Mouse (Mus musculus) MEL (cell line): Measurements from ENCODE around the gene Cd248. TPM values are rescaled to one million over a fixed set of nuclear protein-coding genes. Genes with fewer than 3 reads are reported as not detected.

Experiments used
- DNase-seq: peaks from one replicate; pipeline ENCODE4 v3.0.0; 2011; ENCODE audit warnings: low read depth, low spot score
- H3K27ac ChIP-seq: 2 replicates; pipeline ENCODE4 v1.5.1; 2012; ENCODE audit warnings: low read depth, mild to moderate bottlenecking, control low read depth, low read length, moderate library complexity; ENCODE audit not compliant: control insufficient read depth
- H3K27me3 ChIP-seq, 2 experiments: fragments of 150-350 bp in 1 of 2; sonication (generic) in 1 of 2; 2 replicates each; pipeline ENCODE4 v1.6.1; 2012; ENCODE audit warnings: low read length in 2 of 2, mild to moderate bottlenecking in 2 of 2, improper control_type of control experiment in 1 of 2, moderate library complexity in 1 of 2; ENCODE audit not compliant: insufficient read depth in 2 of 2, control insufficient read depth in 1 of 2
- H3K36me3 ChIP-seq, 2 experiments: 2 replicates each; pipeline ENCODE4 v1.6.1; 2012 to 2014; ENCODE audit warnings: low read length in 2 of 2, improper control_type of control experiment in 1 of 2, inconsistent platforms in 1 of 2, mild to moderate bottlenecking in 1 of 2; ENCODE audit not compliant: insufficient read depth in 2 of 2, control insufficient read depth in 1 of 2
- H3K4me1 ChIP-seq, 2 experiments: fragments of 150-350 bp in 1 of 2; sonication (generic) in 1 of 2; 2 replicates each; pipeline ENCODE4 v1.6.1; 2012; ENCODE audit warnings: low read length in 2 of 2, improper control_type of control experiment in 1 of 2, mild to moderate bottlenecking in 1 of 2; ENCODE audit not compliant: insufficient read depth in 2 of 2, control insufficient read depth in 1 of 2
- H3K4me3 ChIP-seq, 2 experiments: fragments of 150-350 bp in 1 of 2; sonication (generic) in 1 of 2; 2 replicates each; pipeline ENCODE4 v1.5.1; 2012; ENCODE audit warnings: low read depth in 2 of 2, low read length in 2 of 2, mild to moderate bottlenecking in 2 of 2, moderate library complexity in 2 of 2, control low read depth in 1 of 2, improper control_type of control experiment in 1 of 2; ENCODE audit not compliant: control insufficient read depth in 1 of 2, insufficient read depth in 1 of 2
- H3K79me2 ChIP-seq: 2 replicates; pipeline ENCODE4 v1.6.1; 2012; ENCODE audit warnings: mild to moderate bottlenecking, low read length, moderate library complexity; ENCODE audit not compliant: control insufficient read depth, poor library complexity, insufficient read depth
- H3K9ac ChIP-seq: 2 replicates; pipeline ENCODE4 v1.6.1; 2012; ENCODE audit warnings: low read depth, mild to moderate bottlenecking, control low read depth, low read length, moderate library complexity; ENCODE audit not compliant: control insufficient read depth, poor library complexity, severe bottlenecking
- H3K9me3 ChIP-seq: fragments of 150-350 bp; sonication (generic); replicated peaks from 2 replicates; pipeline ENCODE4 v1.6.1; 2012; ENCODE audit warnings: mild to moderate bottlenecking, low read length, improper control_type of control experiment, moderate library complexity; ENCODE audit not compliant: insufficient read depth
- BHLHE40 ChIP-seq: IDR thresholded peaks from 2 replicates; pipeline ENCODE4 v1.6.1; 2012; ENCODE audit warnings: low read depth, mild to moderate bottlenecking, inconsistent platforms, low read length, improper control_type of control experiment, borderline replicate concordance
- CHD1 ChIP-seq: IDR thresholded peaks from 2 replicates; pipeline ENCODE4 v1.6.1; 2012; ENCODE audit warnings: low read depth, mild to moderate bottlenecking, inconsistent platforms, low read length, improper control_type of control experiment
- CHD2 ChIP-seq: IDR thresholded peaks from 2 replicates; pipeline ENCODE4 v1.6.1; 2011; ENCODE audit warnings: low read length, improper control_type of control experiment
- CTCF ChIP-seq, 3 experiments: IDR thresholded peaks in 2 of 3; conservative IDR thresholded peaks in 1 of 3; 2 replicates each; pipeline ENCODE4 v1.5.1; 2011 to 2012; ENCODE audit warnings: low read length in 3 of 3, low read depth in 2 of 3, mild to moderate bottlenecking in 2 of 3, improper control_type of control experiment in 1 of 3, inconsistent platforms in 1 of 3, mixed read lengths in 1 of 3, moderate library complexity in 1 of 3; ENCODE audit not compliant: control insufficient read depth in 1 of 3, insufficient read depth in 1 of 3, poor library complexity in 1 of 3, severe bottlenecking in 1 of 3
- E2F4 ChIP-seq: IDR thresholded peaks from 2 replicates; pipeline ENCODE4 v1.6.1; 2011; ENCODE audit warnings: low read depth, low read length, improper control_type of control experiment, borderline replicate concordance
- EP300 ChIP-seq, 2 experiments: IDR thresholded peaks; 2 replicates each; pipeline ENCODE4 v1.6.1; 2011; ENCODE audit warnings: improper control_type of control experiment in 2 of 2, low read length in 2 of 2, low read depth in 1 of 2, mild to moderate bottlenecking in 1 of 2
- ETS1 ChIP-seq: IDR thresholded peaks from 2 replicates; pipeline ENCODE4 v1.6.1; 2012; ENCODE audit warnings: low read depth, mild to moderate bottlenecking, inconsistent platforms, low read length, improper control_type of control experiment, moderate library complexity
- GABPA ChIP-seq: IDR thresholded peaks from 2 replicates; pipeline ENCODE4 v1.6.1; 2012; ENCODE audit warnings: low read depth, mild to moderate bottlenecking, inconsistent platforms, low read length, improper control_type of control experiment, moderate library complexity
- GATA1 ChIP-seq: IDR thresholded peaks from 2 replicates; pipeline ENCODE4 v1.6.1; 2011; ENCODE audit warnings: low read depth, low read length, improper control_type of control experiment
- HCFC1 ChIP-seq: IDR thresholded peaks from 2 replicates; pipeline ENCODE4 v1.6.1; 2012; ENCODE audit warnings: low read depth, mild to moderate bottlenecking, inconsistent platforms, low read length, improper control_type of control experiment, moderate library complexity
- JUND ChIP-seq: IDR thresholded peaks from 2 replicates; pipeline ENCODE4 v1.6.1; 2011; ENCODE audit warnings: low read depth, mild to moderate bottlenecking, improper control_type of control experiment, low read length
- KAT2A ChIP-seq: conservative IDR thresholded peaks from 2 replicates; pipeline ENCODE4 v1.6.1; 2012; ENCODE audit warnings: low read depth, low read length, improper control_type of control experiment, inconsistent platforms
- MAFK ChIP-seq: IDR thresholded peaks from 2 replicates; pipeline ENCODE4 v1.6.1; 2011; ENCODE audit warnings: low read depth, mild to moderate bottlenecking, low read length, improper control_type of control experiment, borderline replicate concordance
- MYB ChIP-seq: IDR thresholded peaks from 2 replicates; pipeline ENCODE4 v1.6.1; 2011; ENCODE audit warnings: mild to moderate bottlenecking, low read depth, low read length, improper control_type of control experiment
- NELFE ChIP-seq: IDR thresholded peaks from 2 replicates; pipeline ENCODE4 v1.6.1; 2011; ENCODE audit warnings: low read depth, low read length, improper control_type of control experiment
- NRF1 ChIP-seq: IDR thresholded peaks from 2 replicates; pipeline ENCODE4 v1.6.1; 2014; ENCODE audit warnings: low read depth, mild to moderate bottlenecking, inconsistent platforms, low read length, improper control_type of control experiment, moderate library complexity; ENCODE audit not compliant: poor library complexity, insufficient read depth, severe bottlenecking
- POLR2A ChIP-seq, 2 experiments: IDR thresholded peaks; 2 replicates each; pipeline ENCODE4 v1.6.1; 2011 to 2012; ENCODE audit warnings: low read length in 2 of 2, mild to moderate bottlenecking in 2 of 2, control low read depth in 1 of 2, improper control_type of control experiment in 1 of 2, low read depth in 1 of 2, moderate library complexity in 1 of 2; ENCODE audit not compliant: control insufficient read depth in 1 of 2, insufficient read depth in 1 of 2, poor library complexity in 1 of 2
- POLR2AphosphoS2 ChIP-seq: IDR thresholded peaks from 2 replicates; pipeline ENCODE4 v1.6.1; 2011; ENCODE audit warnings: low read length, improper control_type of control experiment
- POLR2AphosphoS5 ChIP-seq: IDR thresholded peaks from 2 replicates; pipeline ENCODE4 v1.6.1; 2012; ENCODE audit warnings: low read depth, borderline replicate concordance, mild to moderate bottlenecking, inconsistent platforms, low read length, moderate library complexity, mixed read lengths
- RAD21 ChIP-seq: IDR thresholded peaks from 2 replicates; pipeline ENCODE4 v1.6.1; 2011; ENCODE audit warnings: mild to moderate bottlenecking, low read depth, low read length, improper control_type of control experiment
- RCOR1 ChIP-seq: IDR thresholded peaks from 2 replicates; pipeline ENCODE4 v1.6.1; 2012; ENCODE audit warnings: low read depth, mild to moderate bottlenecking, inconsistent platforms, low read length, improper control_type of control experiment
- SMC3 ChIP-seq: IDR thresholded peaks from 2 replicates; pipeline ENCODE4 v1.6.1; 2011; ENCODE audit warnings: low read depth, low read length, improper control_type of control experiment
- TAL1 ChIP-seq: IDR thresholded peaks from 2 replicates; pipeline ENCODE4 v1.6.1; 2012; ENCODE audit warnings: mild to moderate bottlenecking, inconsistent platforms, low read length, moderate library complexity, mixed read lengths
- TBP ChIP-seq: IDR thresholded peaks from 2 replicates; pipeline ENCODE4 v1.8.0; 2011; ENCODE audit warnings: low read depth, low read length, improper control_type of control experiment
- TCF12 ChIP-seq: IDR thresholded peaks from 2 replicates; pipeline ENCODE4 v1.6.1; 2014; ENCODE audit warnings: low read depth, mild to moderate bottlenecking, inconsistent platforms, low read length, improper control_type of control experiment, moderate library complexity
- USF1 ChIP-seq: IDR thresholded peaks from 2 replicates; pipeline ENCODE4 v1.6.1; 2014; ENCODE audit warnings: low read depth, mild to moderate bottlenecking, inconsistent platforms, low read length, improper control_type of control experiment, moderate library complexity
- USF2 ChIP-seq, 2 experiments: IDR thresholded peaks; 2 replicates each; pipeline ENCODE4 v1.6.1; 2011 to 2012; ENCODE audit warnings: improper control_type of control experiment in 2 of 2, low read length in 2 of 2, borderline replicate concordance in 1 of 2, inconsistent platforms in 1 of 2, low read depth in 1 of 2, mild to moderate bottlenecking in 1 of 2; ENCODE audit not compliant: insufficient read depth in 1 of 2
- ZC3H11A ChIP-seq: IDR thresholded peaks from 2 replicates; pipeline ENCODE4 v1.6.1; 2012; ENCODE audit warnings: low read depth, mild to moderate bottlenecking, inconsistent platforms, low read length, improper control_type of control experiment
- ZKSCAN1 ChIP-seq: IDR thresholded peaks from 2 replicates; pipeline ENCODE4 v1.6.1; 2012; ENCODE audit warnings: low read depth, mild to moderate bottlenecking, inconsistent platforms, low read length, improper control_type of control experiment, moderate library complexity
- polyA plus RNA-seq, 2 experiments: library from polyadenylated mRNA; stranded (reverse) in 1 of 2; unstranded in 1 of 2; fragments of >175 nt in 1 of 2; fragments of >200 nt in 1 of 2; gene quantifications; 2 replicates each; pipeline versions ENCODE4 v1.2.1 to v1.2.4; 2012; ENCODE audit warnings: low replicate concordance in 2 of 2, low read depth in 1 of 2; ENCODE audit not compliant: insufficient read length in 2 of 2, insufficient read depth in 1 of 2, missing spikeins in 1 of 2
- total RNA-seq: library from RNA; depleted of rRNA; stranded (reverse); fragments of 300-350 nt; gene quantifications from 2 replicates; pipeline ENCODE4 v1.2.3, GENCODE M21; 2012

Cd248 gene
- total and polyA plus RNA-seq, 3 experiments = 0.27 to 0.86 TPM; not detected in 1

- Histone ChIP-seq H3K4me3 (no peak overlapping the region), H3K36me3 (peaks cover 0 to 10% of the 10 kb centered on the region in 2 experiments; a peak in 1 of 4 replicates), H3K9me3 (no peaks in the 10 kb centered on the region), H3K4me1 (peaks cover 0 to 31% of the 10 kb centered on the region in 2 experiments; a peak in 3 of 4 replicates), H3K27ac (no peak overlapping the region), H3K27me3 (no peaks in the 10 kb centered on the region)
- no peak for TF ChIP-seq NELFE
- no peak for TF ChIP-seq RCOR1
- TF ChIP-seq TAL1 = no peak
- no peak for TF ChIP-seq SMC3
- TF ChIP-seq GABPA = no peak
- no peak for TF ChIP-seq CTCF (IDR thresholded peaks at IDR 0.05 in 2 of 3, conservative IDR thresholded peaks at IDR 0.05 in 1 of 3; ENCODE audit: control insufficient read depth in 1 of 3, insufficient read depth in 1 of 3, low read depth in 2 of 3, low read length in 3 of 3, poor library complexity in 1 of 3, severe bottlenecking in 1 of 3)
- TF ChIP-seq POLR2A (IDR thresholded peaks at IDR 0.05; ENCODE audit: control insufficient read depth in 1 of 2, insufficient read depth in 1 of 2, low read depth in 1 of 2, low read length in 2 of 2, poor library complexity in 1 of 2) = no peak
- no peak for TF ChIP-seq HCFC1
- TF ChIP-seq NRF1 = no peak
- TF ChIP-seq POLR2AphosphoS2 = no peak
- no peak for TF ChIP-seq CHD2
- TF ChIP-seq RAD21 = no peak
- TF ChIP-seq ETS1 = no peak
- TF ChIP-seq, all 39 proteins: peak for 0
- Histone ChIP-seq H3K9ac (no peak overlapping the region), H3K79me2 (no peaks in the 10 kb centered on the region; the same call in 1 of the 2 replicates)
- DNase-seq = peak; percentile 66
Observed at GRCm38 (mm10) chr19:5065104-5065503, 2.8 kb upstream of the Cd248 start.

GRCm38 (mm10) chr19:5067040-5067799, 658 bp upstream of the Cd248 start:
- peak; percentile 92 for DNase-seq
- Histone ChIP-seq H3K4me1 (peaks cover 5 to 31% of the 10 kb centered on the region in 2 experiments), H3K36me3 (peaks cover 0 to 4% of the 10 kb centered on the region in 2 experiments; a peak in 1 of 4 replicates), H3K4me3 (peak overlapping the region; percentile 38 to 62), H3K27me3 (no peaks in the 10 kb centered on the region), H3K9ac (peak overlapping the region; percentile 70), H3K79me2 (peaks cover 2% of the 10 kb centered on the region; the same call in 1 of the 2 replicates), H3K9me3 (no peaks in the 10 kb centered on the region), H3K27ac (peak overlapping the region; percentile 72)
- TF ChIP-seq E2F4 (0 out of 2 replicates have a peak, but pooled peaks have one; percentile 30), MYB (peak; percentile 71; the same call in 1 of the 2 replicates), POLR2A (IDR thresholded peaks at IDR 0.05; ENCODE audit: control insufficient read depth in 1 of 2, insufficient read depth in 1 of 2, low read depth in 1 of 2, low read length in 2 of 2, poor library complexity in 1 of 2) (peak; percentile 11 to 49; a peak in 2 of 4 replicates), CHD1 (no peak), KAT2A (no peak), NELFE (peak; percentile 76), POLR2AphosphoS5 (no peak), BHLHE40 (no peak), TAL1 (no peak), USF1 (no peak), TCF12 (0 out of 2 replicates have a peak, but pooled peaks have one; percentile 44), USF2 (IDR thresholded peaks at IDR 0.05; ENCODE audit: borderline replicate concordance in 1 of 2, insufficient read depth in 1 of 2, low read depth in 1 of 2, low read length in 2 of 2) (no peak), ZC3H11A (no peak), GATA1 (no peak), EP300 (IDR thresholded peaks at IDR 0.05; ENCODE audit: low read depth in 1 of 2, low read length in 2 of 2) (peak; percentile 8 to 64; a peak in 3 of 4 replicates), POLR2AphosphoS2 (peak; percentile 57; the same call in 1 of the 2 replicates), JUND (no peak), MAFK (no peak), ZKSCAN1 (no peak), TBP (peak; percentile 41; the same call in 1 of the 2 replicates), NRF1 (peak; percentile 31; the same call in 1 of the 2 replicates)
